Mouse (Mus musculus): Measurements from ENCODE around the gene Itga11.
"Not testable (repeated sequence)": the region's sequence is repeated elsewhere in the genome, so short reads cannot be mapped to it uniquely, and the experiment has no call there.

Itga11 gene

GRCm38 (mm10) chr9:62817099-62817571, 139.5 kb downstream of the Itga11 start:
- peak; percentile 63 for DNase-seq (ENCODE audit: inconsistent ontology term)

DNA sequence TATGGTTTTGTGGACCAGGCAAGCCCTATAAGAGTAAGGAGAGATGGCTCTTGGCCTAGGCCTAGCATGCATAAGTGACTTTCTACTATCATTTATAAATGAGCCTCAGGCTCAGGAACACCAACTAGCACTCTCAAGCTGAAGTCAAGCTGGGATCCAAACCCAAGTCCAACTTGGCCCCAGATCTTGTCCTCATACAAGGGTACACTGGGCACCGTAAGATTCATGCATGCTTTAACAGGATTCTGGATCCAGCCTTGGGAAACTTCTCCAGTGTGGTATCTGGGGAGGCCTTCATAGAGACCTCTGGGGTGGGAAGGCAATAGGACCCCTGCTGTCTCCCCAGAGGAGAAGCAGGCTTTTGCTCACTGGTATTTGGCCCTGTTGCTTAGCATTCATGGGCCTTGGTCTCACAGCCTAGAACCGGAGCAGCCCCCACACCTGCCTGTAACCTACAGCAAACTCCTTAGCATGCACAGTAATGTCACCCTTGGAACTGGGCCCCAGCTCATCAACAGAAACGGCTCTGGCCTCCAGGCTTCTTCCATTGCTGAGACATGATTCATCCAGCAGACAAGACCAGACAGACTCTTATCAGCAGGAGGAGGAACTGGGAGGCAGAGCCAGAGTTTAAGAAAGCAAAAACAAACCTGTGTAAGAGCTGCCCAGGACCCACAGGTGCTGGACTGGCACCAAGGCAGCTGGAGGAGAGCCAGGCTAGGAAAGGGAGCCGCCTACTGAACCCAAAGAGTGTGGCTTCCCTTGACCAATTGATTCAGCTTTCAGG, 140.4 kb downstream of the Itga11 start:
- peak; percentile 45 for DNase-seq (ENCODE audit: inconsistent ontology term)

DNA sequence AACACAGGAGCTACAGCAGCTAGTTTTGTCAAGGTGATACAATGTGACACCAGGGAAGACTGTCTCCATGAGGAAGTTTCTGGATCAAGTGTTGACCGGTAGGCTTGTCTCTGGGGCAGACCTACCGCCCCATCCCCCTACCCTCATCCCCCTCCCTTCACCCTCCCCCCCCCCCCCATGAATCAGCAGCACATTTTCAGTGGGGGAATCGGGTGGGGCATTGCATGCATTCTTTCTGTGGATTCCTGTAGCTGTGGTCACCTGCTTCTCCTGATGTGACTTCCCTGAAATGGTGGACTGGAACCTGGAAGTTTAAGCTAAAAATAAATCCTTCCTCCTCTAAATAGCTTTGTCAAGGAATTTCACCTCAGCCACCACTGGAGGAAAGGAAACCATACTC, 141.9 kb downstream of the Itga11 start:
- no peak for DNase-seq (ENCODE audit: inconsistent ontology term)

- DNase-seq (ENCODE audit: inconsistent ontology term), result not testable (repeated sequence)
These were observed 142.3 kb downstream of the Itga11 start for GRCm38 (mm10) chr9:62819910-62820309.

- DNase-seq (ENCODE audit: inconsistent ontology term), result no peak
These were observed 143.2 kb downstream of the Itga11 start for GRCm38 (mm10) chr9:62820829-62821228.

DNA sequence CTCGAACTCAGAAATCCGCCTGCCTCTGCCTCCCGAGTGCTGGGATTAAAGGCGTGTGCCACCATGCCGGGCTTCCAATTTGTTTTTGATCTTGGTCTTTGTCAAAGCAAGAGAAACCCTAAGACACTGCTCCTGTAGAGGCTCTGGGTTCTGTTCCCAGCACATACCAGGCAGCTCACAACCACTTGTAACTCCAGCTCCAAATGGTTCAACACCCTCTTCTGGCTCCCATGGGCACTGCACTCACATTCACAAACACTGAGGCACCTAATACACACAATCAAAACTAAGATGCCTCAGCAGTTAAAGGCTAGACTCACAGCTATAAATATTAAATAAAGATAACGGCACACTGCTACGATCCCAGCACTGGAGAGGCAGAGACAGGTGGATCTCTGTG, 144.2 kb downstream of the Itga11 start:
- DNase-seq (ENCODE audit: inconsistent ontology term), result no peak

- no peak for DNase-seq (ENCODE audit: inconsistent ontology term)
These were observed 148.3 kb downstream of the Itga11 start for GRCm38 (mm10) chr9:62825791-62826393.

DNA sequence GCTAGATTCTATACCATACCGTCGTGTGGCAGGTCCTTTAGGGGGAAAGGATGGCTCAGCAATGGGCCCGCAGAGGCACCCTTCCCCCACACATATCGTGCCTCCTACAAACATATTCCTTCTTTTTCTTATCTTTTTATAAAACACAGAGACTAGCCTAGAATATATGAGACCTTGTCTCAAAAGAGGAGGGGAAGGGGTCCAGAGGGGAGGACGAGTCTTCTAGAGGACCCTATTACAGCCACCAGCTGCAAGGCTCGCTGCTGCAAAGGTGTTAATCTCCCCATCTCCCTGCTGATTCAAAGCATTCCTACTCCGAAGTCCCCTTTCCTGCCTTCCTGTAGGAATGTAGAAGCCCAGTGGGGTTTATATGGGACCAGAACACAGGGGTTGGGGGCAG, 148.8 kb downstream of the Itga11 start:
- DNase-seq (ENCODE audit: inconsistent ontology term), result no peak

DNA sequence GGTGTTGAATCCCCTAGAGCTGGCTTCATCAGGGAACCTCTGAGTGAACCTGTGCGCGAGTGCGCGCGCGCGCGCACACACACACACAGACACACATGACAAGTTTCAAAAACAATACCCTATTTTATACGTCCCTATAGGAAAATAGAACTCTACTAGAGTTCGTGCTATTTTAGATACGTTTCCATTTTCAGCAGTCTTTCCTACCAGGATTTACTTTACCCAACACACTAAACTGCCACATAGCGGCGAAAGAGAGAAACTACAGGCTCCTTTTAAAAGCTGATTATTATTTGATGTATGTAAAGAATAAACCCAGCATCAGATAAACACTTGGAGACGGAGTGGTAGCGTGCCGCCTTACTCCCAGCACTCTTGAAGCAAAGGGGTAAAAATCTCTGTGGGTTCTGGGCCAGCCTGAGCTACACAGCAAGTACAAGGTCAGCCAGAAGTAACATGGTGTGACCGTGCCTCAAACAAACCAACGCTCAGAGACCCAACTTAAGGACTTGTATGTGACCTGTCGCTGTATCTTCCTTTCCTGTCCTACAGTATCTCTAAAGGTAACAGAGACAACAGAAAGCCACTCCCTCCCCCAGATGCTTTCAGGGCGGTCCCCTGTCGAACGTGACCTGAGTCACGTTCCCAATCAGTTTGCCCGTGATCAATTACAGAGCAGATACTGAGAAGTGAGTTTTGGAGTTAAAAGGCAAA, 150.5 kb downstream of the Itga11 start:
- peak; percentile 39 for DNase-seq (ENCODE audit: inconsistent ontology term)

DNA sequence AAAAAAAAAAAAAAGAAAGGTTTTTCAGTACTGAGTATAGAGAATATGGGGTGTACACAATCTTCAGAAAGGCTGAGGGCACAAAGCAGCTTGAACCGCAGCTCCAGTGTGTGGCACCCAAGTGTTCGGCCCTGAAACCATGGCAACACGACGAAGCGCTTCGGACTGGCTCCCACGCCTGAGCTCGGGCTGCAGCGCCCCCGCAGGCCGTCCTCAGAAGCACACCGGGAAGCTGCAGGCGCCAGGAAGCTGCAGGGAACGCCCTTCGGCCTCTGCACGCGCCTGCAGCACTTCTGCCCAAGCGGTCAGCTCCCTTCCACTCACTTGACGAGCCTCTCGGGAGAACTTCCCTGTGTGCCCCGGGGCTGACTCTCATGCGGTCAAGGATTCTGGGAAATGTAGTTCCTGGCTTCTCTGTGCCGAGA, 151.0 kb downstream of the Itga11 start:
- peak; percentile 98 for DNase-seq (ENCODE audit: inconsistent ontology term)

GRCm38 (mm10) chr9:62829877-62830276, 152.3 kb downstream of the Itga11 start:
- DNase-seq (ENCODE audit: inconsistent ontology term), result no peak
